12 mouse cellular contexts compared by ENCODE assay signal in the genomic region with DNA sequence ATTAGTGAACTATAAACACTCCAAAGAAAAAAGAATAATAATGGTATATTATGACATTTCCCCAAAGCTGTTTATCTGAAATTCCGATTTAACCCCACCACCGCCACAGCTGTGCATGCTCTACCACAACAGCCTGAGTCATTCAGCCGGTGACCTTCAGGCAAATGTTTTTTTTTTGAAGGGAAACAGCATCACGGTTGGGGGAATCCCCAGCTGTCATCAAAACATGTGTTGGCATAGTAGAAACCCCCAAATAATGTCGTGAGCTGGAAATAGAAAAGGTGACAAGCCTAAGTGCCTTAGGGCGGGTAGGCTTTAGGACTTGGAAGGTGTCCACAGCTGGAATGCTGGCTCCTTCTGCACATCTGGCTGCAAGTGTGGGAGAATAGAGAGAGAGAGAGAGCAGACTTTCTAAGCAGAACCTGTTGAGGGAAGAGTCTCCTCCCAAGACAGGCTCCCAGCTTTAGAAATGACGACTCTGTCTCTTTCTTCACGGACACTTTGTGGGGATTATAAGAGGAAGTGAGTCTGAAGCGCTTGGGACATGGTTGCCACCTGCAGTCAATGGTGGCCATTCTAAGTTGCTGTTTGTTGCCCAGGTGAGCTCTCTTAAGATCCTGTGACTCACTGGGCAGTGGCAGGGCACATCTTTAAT. TPM values are rescaled to one million over a fixed set of nuclear protein-coding genes. Genes with fewer than 3 reads are reported as not detected.
DNase-seq lines count a peak whose midpoint lies in the region; ATAC-seq and TF ChIP-seq lines count a peak whose summit lies in the region.
"Had no signal": no experiment of that assay in that cellular context is flagged by ENCODE, and none has a peak within 500 bp of the region (broad histone marks: within the 10 kb centered on the region; RNA-seq: fewer than 3 reads in every experiment).

No protein-coding gene starts in this region.

- no peak overlapping the region for H3K9ac ChIP-seq in heart, postnatal 0 days (replicated peaks; ENCODE audit: low read depth, low read length)
- H3K9ac ChIP-seq in liver, embryonic 13.5 days = peak overlapping the region; percentile 78

- no peaks in the 10 kb centered on the region for H3K9me3 ChIP-seq in heart, postnatal 0 days (replicated peaks; ENCODE audit: control insufficient read depth, low read length)
- no peaks in the 10 kb centered on the region for H3K9me3 ChIP-seq in liver, embryonic 13.5 days (replicated peaks)
- no peaks in the 10 kb centered on the region for H3K9me3 ChIP-seq in heart, embryonic 10.5 days
- H3K9me3 ChIP-seq: midbrain, embryonic 10.5 days had no signal

- peak overlapping the region; percentile 18; the same call in 1 of the 2 replicates for H3K27ac ChIP-seq in heart, postnatal 0 days (ENCODE audit: low read depth)
- H3K27ac ChIP-seq in liver, embryonic 13.5 days = peak overlapping the region; percentile 76
- H3K27ac ChIP-seq in heart, embryonic 10.5 days = no peak overlapping the region
- H3K27ac ChIP-seq: midbrain, embryonic 10.5 days had no signal

- no peak for TF ChIP-seq EP300 in heart, postnatal 0 days (IDR thresholded peaks at IDR 0.05; ENCODE audit: low read depth)

- 29% methylated on average over 9 of the region's 9 CpGs for WGBS in heart, postnatal 0 days
- 26% methylated on average over 9 of the region's 9 CpGs for WGBS in liver, embryonic 13.5 days (ENCODE audit: insufficient replicate concordance)
- 57% methylated on average over 9 of the region's 9 CpGs for WGBS in heart, embryonic 10.5 days

- no peak for DNase-seq in heart, postnatal 0 days (ENCODE audit: low spot score)
- no peak for DNase-seq in heart, adult 8-10 months (ENCODE audit: low spot score)
- DNase-seq in adipocyte (ENCODE audit: low spot score) = peak; percentile 21
- DNase-seq in liver, embryonic 13.5 days = no peak
- peak; percentile 74 for DNase-seq in thymus, postnatal 0 days (ENCODE audit: low spot score)
- DNase-seq in urinary bladder, postnatal 4 days (ENCODE audit: low spot score in 2 of 2) = no peak
- no peak for DNase-seq in heart, embryonic 10.5 days (ENCODE audit: low spot score)
- no peak for DNase-seq in ovary, postnatal 14 days (ENCODE audit: low spot score)
- DNase-seq: cerebellum, postnatal 10 days; heart, postnatal 4 days had no signal

- H3K36me3 ChIP-seq in heart, postnatal 0 days (replicated peaks; ENCODE audit: control insufficient read depth, insufficient read depth, low read length) = no peaks in the 10 kb centered on the region
- no peaks in the 10 kb centered on the region for H3K36me3 ChIP-seq in liver, embryonic 13.5 days
- no peaks in the 10 kb centered on the region for H3K36me3 ChIP-seq in heart, embryonic 10.5 days
- H3K36me3 ChIP-seq: midbrain, embryonic 10.5 days had no signal

- H3K27me3 ChIP-seq in heart, postnatal 0 days (ENCODE audit: control insufficient read depth, insufficient read depth, low read length) = no peaks in the 10 kb centered on the region
- no peaks in the 10 kb centered on the region for H3K27me3 ChIP-seq in liver, embryonic 13.5 days
- 0 out of 2 replicates have a peak, but pooled peaks cover 8% of the 10 kb centered on the region for H3K27me3 ChIP-seq in heart, embryonic 10.5 days (ENCODE audit: insufficient read depth, poor library complexity, severe bottlenecking)

- TF ChIP-seq CTCF in heart, postnatal 0 days (IDR thresholded peaks at IDR 0.05; ENCODE audit: low read depth) = no peak

- no peak for ATAC-seq in heart, postnatal 0 days (ENCODE audit: insufficient read depth, low read depth)
- no peak for ATAC-seq in liver, embryonic 13.5 days (ENCODE audit: low read depth)
- ATAC-seq: forebrain, embryonic 16.5 days had no signal

- no peak overlapping the region for H3K4me2 ChIP-seq in heart, postnatal 0 days (ENCODE audit: low read depth, low read length)
- 0 out of 2 replicates have a peak overlapping the region, but pooled peaks have one; percentile 1 for H3K4me2 ChIP-seq in liver, embryonic 13.5 days

- no peak overlapping the region for H3K4me3 ChIP-seq in heart, postnatal 0 days (ENCODE audit: low read depth, low read length)
- H3K4me3 ChIP-seq in liver, embryonic 13.5 days (replicated peaks) = no peak overlapping the region
- H3K4me3 ChIP-seq in heart, embryonic 10.5 days = no peak overlapping the region
- H3K4me3 ChIP-seq: midbrain, embryonic 10.5 days had no signal

- peaks cover 31% of the 10 kb centered on the region for H3K4me1 ChIP-seq in heart, postnatal 0 days (ENCODE audit: control insufficient read depth, insufficient read depth)
- H3K4me1 ChIP-seq in liver, embryonic 13.5 days (replicated peaks) = peaks cover 84% of the 10 kb centered on the region
- peaks cover 42% of the 10 kb centered on the region for H3K4me1 ChIP-seq in heart, embryonic 10.5 days

RNA-seq across cellular contexts. Expression of a gene that starts 33.5 kb away (rescaled TPM):
- 1.4 and 6.3 TPM in 2 replicates for total RNA-seq in heart, postnatal 0 days (2014; rRNA removed; ENCODE audit: low replicate concordance)
- 1.6 and 2.3 TPM in 2 replicates for polyA plus RNA-seq in heart, postnatal 0 days (2015; fragmentation: Nextera tagmentation; extraction: Ambion mirVana)
- total RNA-seq in heart, adult 8-10 months (2022) = 1 to 10 TPM in 3 of 4 experiments, under 1 TPM in 1; 0.75 to 3.6 (median 1.5) TPM
- polyA plus RNA-seq in liver, embryonic 13.5 days (2015; fragmentation: Nextera tagmentation; extraction: Ambion mirVana) = 4.5 and 5.0 TPM in 2 replicates
- 6.8 and 7.2 TPM in 2 replicates for polyA plus RNA-seq in thymus, postnatal 0 days (2015; fragmentation: Nextera tagmentation; extraction: Ambion mirVana)
- polyA plus RNA-seq in heart, embryonic 10.5 days (2016; fragmentation: Nextera tagmentation; extraction: Ambion mirVana) = 2.2 and 3.8 TPM in 2 replicates

RNA-seq across cellular contexts. Expression of a gene that starts 46.5 kb away (rescaled TPM):
- 357 and 380 TPM in 2 replicates for total RNA-seq in heart, postnatal 0 days (2014; rRNA removed; ENCODE audit: low replicate concordance)
- 208 and 209 TPM in 2 replicates for polyA plus RNA-seq in heart, postnatal 0 days (2015; fragmentation: Nextera tagmentation; extraction: Ambion mirVana)
- total RNA-seq in heart, adult 8-10 months (2022) = 100 to 1,000 TPM; 196 to 220 (median 210) TPM
- polyA plus RNA-seq in liver, embryonic 13.5 days (2015; fragmentation: Nextera tagmentation; extraction: Ambion mirVana) = 55.2 and 64.0 TPM in 2 replicates
- 144 and 154 TPM in 2 replicates for polyA plus RNA-seq in thymus, postnatal 0 days (2015; fragmentation: Nextera tagmentation; extraction: Ambion mirVana)
- 281 and 310 TPM in 2 replicates for polyA plus RNA-seq in heart, embryonic 10.5 days (2016; fragmentation: Nextera tagmentation; extraction: Ambion mirVana)

Comparison
In these comparisons a context has a peak if more than half of its experiments do, and no peak if none do; other contexts are left out.
1. DNase-seq: peak in adipocyte (single experiment) and thymus, postnatal 0 days (single experiment); none in heart, postnatal 0 days (single experiment), heart, adult 8-10 months (single experiment), liver, embryonic 13.5 days (single experiment), urinary bladder, postnatal 4 days (0 of 2), heart, embryonic 10.5 days (single experiment) and ovary, postnatal 14 days (single experiment).